Mouse (Mus musculus): ENCODE data around the gene Slco1a5. TPM values are rescaled to one million over a fixed set of nuclear protein-coding genes. Genes with fewer than 3 reads are reported as not detected.

Slco1a5 gene
- total RNA-seq, 2 experiments from 2014 or later, result not detected

- no peak overlapping the region for H3K4me3 ChIP-seq
- no peak for TF ChIP-seq CTCF (IDR thresholded peaks at IDR 0.05)
- intact Hi-C loops (cut with DNase I), result no loop called here
- DNase-seq, result no peak
- no peak overlapping the region for H3K27ac ChIP-seq
Observed at GRCm38 (mm10) chr6:142245065-142245464, 77.7 kb downstream of the Slco1a5 start.

- Histone ChIP-seq H3K27ac (no peak overlapping the region), H3K4me3 (no peak overlapping the region)
- intact Hi-C loops (cut with DNase I), result no loop called here
- TF ChIP-seq CTCF (IDR thresholded peaks at IDR 0.05), result no peak
- DNase-seq, result no peak
Observed at GRCm38 (mm10) chr6:142239468-142239867, 83.3 kb downstream of the Slco1a5 start.

DNA sequence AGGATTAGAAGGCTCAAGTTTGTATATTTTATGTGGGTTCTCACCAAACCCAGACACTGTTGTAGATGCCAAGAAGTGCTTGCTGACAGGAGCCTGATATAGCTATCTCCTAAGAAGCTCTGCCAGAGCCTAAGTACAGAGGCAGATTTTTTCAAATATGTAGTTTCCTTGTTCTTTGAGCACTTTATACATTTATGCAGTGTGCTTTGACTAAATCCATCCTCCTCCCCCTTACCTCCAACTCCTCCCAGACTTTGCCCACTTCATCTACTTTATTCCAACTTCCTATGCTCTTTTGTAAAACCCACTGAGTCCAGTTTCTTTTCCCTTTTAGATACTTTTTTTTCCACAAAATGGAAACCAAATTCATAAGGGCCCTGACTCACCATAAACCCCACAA, 102.6 kb downstream of the Slco1a5 start:
- intact Hi-C loops (cut with DNase I), result no loop called here
- Histone ChIP-seq H3K4me3 (no peak overlapping the region), H3K27ac (no peak overlapping the region)
- no peak for TF ChIP-seq CTCF (IDR thresholded peaks at IDR 0.05)
- DNase-seq, result no peak

- no peak for TF ChIP-seq CTCF (IDR thresholded peaks at IDR 0.05)
- intact Hi-C loops (cut with DNase I), result no loop called here
Observed at GRCm38 (mm10) chr6:142211821-142212220, 111.0 kb downstream of the Slco1a5 start.

GRCm38 (mm10) chr6:142209749-142210148, 113.0 kb downstream of the Slco1a5 start:
- no peak for TF ChIP-seq CTCF (IDR thresholded peaks at IDR 0.05)
- no peak overlapping the region for H3K4me3 ChIP-seq
- H3K27ac ChIP-seq, result no peak overlapping the region
- DNase-seq, result no peak
- intact Hi-C loops (cut with DNase I), result no loop called here

More at GRCm38 (mm10) chr6:142211821-142212220, 111.0 kb downstream of the Slco1a5 start:
- H3K27ac ChIP-seq, result no peak overlapping the region
- H3K4me3 ChIP-seq, result no peak overlapping the region
- no peak for DNase-seq

DNA sequence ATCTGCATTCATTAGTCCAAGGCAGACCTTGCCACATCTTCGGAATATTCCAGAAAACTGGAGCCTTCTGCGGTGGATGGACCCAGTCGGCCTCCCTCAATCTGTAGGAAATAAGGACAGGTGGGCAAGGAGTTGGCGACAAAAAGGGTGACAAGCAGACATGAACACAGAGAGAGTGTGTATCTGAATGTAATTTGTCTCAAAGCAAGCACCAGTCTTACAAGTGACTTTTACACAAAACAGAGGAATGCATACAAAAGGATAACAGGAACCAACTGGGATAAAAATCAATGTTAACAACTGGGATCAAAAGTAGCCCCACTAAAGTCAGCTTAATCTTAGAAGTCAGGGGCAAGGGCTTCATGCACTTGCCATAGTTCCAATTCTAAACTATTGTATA, 114.4 kb downstream of the Slco1a5 start, which contains the start of gene Slco1a6:
Gene Slco1a6, minus strand, starts transcription at position 101 of the 400 bp plus-strand sequence.
- no peak for TF ChIP-seq CTCF (IDR thresholded peaks at IDR 0.05)
- H3K4me3 ChIP-seq, result no peak within 1 kb of the TSS
- no peak within 1 kb of the TSS for H3K27ac ChIP-seq
- intact Hi-C loops (cut with DNase I), result no loop called here
- no peak for DNase-seq

DNA sequence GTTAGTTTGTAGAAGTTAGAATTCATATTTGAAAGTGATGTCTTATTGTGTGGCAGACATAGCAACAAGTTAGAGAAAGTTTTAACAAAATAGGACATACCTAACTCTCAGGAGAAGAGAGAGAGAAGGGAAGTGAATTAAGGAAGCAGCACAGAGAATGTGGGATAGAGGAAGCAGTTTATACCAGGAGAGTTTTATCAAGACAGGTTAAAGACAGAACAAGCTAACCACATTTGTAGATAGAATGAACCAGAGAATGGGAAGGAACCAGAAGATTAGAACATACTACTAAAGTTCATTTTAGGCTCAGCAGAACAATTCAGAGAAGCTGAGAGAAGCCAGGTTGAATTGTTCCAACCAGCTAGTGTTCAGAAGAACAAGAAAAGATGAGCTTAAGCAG, 122.3 kb downstream of the Slco1a5 start:
- H3K4me3 ChIP-seq, result no peak overlapping the region
- intact Hi-C loops (cut with DNase I), result no loop called here
- TF ChIP-seq CTCF (IDR thresholded peaks at IDR 0.05), result no peak
- no peak overlapping the region for H3K27ac ChIP-seq
- DNase-seq, result no peak

DNA sequence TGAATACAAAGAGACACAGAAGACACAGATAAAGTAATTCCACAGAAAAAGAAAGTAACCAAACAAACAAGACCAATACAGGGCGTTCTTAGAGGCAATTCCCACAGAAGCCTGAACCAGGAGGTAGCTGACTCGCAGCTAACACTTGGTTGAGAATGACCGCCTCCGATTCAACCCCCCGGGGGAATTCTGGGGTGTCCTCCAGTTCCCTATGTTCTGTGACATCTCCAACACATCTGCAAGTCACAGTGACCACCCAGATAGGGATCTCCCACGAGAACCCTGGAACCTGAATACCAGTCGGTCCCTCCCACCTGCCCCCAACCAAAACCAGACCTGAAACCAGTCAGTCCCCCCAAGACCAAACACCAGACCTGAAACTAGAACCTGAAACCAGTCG, 128.5 kb downstream of the Slco1a5 start:
- DNase-seq, result no peak
- intact Hi-C loops (cut with DNase I), result no loop called here
- no peak overlapping the region for H3K27ac ChIP-seq
- no peak for TF ChIP-seq CTCF (IDR thresholded peaks at IDR 0.05)
- no peak overlapping the region for H3K4me3 ChIP-seq

- no peak for DNase-seq
- Histone ChIP-seq H3K27ac (no peak overlapping the region), H3K4me3 (no peak overlapping the region)
- TF ChIP-seq CTCF (IDR thresholded peaks at IDR 0.05), result no peak
- intact Hi-C loops (cut with DNase I), result no loop called here
Observed at GRCm38 (mm10) chr6:142191962-142192361, 130.8 kb downstream of the Slco1a5 start.

DNA sequence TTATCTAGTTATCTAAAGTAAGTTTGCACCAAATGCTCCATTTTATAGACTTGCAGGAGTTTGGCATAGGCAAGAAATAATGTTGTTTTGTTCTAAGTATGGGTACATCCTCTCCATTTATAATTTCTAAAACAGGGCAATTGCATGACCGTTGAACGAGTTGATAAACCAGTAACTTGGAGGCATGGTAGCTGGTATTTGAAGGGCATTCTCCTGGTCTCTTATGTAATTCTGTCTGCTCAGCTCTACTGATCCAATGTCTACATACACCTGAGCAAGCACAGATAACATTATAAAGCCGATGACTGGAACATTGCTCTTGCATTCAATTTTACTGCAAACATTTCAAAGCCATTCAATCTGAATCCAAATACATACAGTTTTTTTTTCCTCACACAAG, 135.4 kb downstream of the Slco1a5 start:
- Histone ChIP-seq H3K27ac (no peak overlapping the region), H3K4me3 (no peak overlapping the region)
- intact Hi-C loops (cut with DNase I), result no loop called here
- TF ChIP-seq CTCF (IDR thresholded peaks at IDR 0.05), result no peak
- DNase-seq, result no peak

DNA sequence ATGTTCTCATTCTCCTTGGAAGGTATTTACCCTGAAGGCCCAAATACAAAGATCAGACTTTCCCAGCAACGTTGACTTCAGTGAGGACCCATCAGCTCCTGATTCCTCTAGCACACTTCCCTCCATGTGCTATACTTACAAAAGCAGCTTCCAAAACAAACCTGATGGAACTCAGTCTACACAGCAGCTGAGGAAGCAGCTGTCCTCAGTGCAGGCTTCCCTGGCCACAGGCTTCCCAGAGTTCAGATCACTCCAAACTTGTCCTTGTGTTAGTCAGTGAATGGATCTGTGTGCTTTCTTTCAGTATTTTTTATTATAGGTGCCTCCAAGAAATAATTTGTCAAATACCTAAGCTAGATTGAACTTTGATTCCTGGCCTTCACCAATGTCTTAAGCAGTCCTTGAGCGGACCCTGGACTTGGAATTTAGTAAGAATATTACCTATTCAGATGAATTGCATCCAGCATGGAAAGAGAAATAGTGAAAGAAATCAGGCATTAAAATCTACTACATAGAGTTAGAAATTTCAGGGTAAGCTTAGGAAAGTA, 136.8 kb downstream of the Slco1a5 start:
- H3K4me3 ChIP-seq, result no peak overlapping the region
- no peak overlapping the region for H3K27ac ChIP-seq
- intact Hi-C loops (cut with DNase I), result no loop called here
- no peak for DNase-seq
- no peak for TF ChIP-seq CTCF (IDR thresholded peaks at IDR 0.05)

Other genes with a start within 250 kb of the Slco1a5 start
- gene Slco1a6, start 114.5 kb downstream of the Slco1a5 start, total RNA-seq (2021), result under 1 TPM; 0.59 to 0.61 TPM
- not detected for gene Iapp, start 24.6 kb downstream of the Slco1a5 start, total RNA-seq (2021)
- 1 to 10 TPM; 9.5 to 9.9 TPM for gene Pyroxd1, start 22.7 kb upstream of the Slco1a5 start, total RNA-seq (2021)
- gene Recql, start 64.1 kb upstream of the Slco1a5 start, total RNA-seq (2021), result 1 to 10 TPM; 5.8 to 6.2 TPM
- 10 to 100 TPM; 17.3 to 18.5 TPM for gene Golt1b, start 64.2 kb upstream of the Slco1a5 start, total RNA-seq (2021)
- not detected for gene Spx, start 90.5 kb upstream of the Slco1a5 start, total RNA-seq (2021)
- gene Gys2, start 150.1 kb upstream of the Slco1a5 start, total RNA-seq (2021), result not detected
- 1,000 to 10,000 TPM in 1 of 2 experiments, 100 to 1,000 TPM in 1; 299 to 1,071 TPM for gene Ldhb, start 185.0 kb upstream of the Slco1a5 start, total RNA-seq (2021)
- 1 to 10 TPM; 8.2 to 8.4 TPM for gene Kcnj8, start 248.6 kb upstream of the Slco1a5 start, total RNA-seq (2021)